Mouse (Mus musculus): ENCODE measurements at regions not wholly inside any gene's neighbourhood (a gene's known extent, or its start where the extent isn't known, plus 50 kb on each side); places are given as distances from the start of the nearest gene placed in this dataset.
"Not testable (repeated sequence)": the region's sequence is repeated elsewhere in the genome, so short reads cannot be mapped to it uniquely, and the experiment has no call there.

DNA sequence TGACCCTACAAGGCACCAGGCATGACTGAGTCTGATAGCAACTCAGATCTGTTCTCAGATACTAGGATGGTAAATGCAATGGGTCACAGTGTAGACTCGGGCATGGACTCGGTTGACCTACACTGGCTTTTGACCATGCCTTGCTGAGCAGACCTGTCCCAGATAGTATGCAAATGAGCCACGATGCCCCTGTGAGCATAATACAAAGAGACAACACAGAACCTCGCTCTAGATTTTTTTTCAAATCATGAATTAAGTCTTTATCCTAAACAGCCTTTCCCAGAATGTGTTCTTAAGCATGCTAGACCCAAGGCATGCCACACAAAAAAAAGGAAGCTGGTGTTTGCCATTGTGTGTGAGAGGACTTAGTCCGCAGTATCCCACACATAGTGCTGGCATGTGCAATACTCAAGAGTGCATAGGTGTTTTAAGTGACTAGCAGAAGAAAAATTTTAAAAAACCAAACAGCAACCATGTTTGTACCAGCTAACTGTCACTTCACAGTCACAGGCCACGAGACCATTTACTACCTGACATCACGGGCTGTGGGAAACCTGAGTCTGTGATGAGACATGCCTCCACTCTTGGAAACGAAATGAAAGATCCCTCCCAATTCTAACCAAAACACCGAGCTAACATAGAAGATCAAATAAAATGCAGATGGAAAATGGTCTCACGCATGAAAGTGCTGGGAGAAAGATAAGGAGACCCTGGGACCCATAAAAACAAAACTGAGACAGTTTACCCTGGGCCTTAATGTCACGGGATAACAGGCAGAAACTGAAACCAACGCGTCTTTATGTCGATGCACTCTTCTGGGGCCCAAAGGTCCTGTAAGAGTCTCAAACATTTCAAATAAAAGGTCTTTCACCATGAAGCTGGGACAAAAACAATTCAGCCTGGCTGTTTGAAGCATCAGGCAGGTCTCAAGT, 95.2 kb downstream of the Fasl start:
- no peak overlapping the region for H3K4me3 ChIP-seq
- ATAC-seq (ENCODE audit: insufficient number of reproducible peaks, low FRiP score, low TSS enrichment, low read depth), result no peak
- no peaks in the 10 kb centered on the region for H3K36me3 ChIP-seq
- 77% methylated on average over 14 of the region's 14 CpGs for WGBS
- no peak overlapping the region for H3K4me2 ChIP-seq
- no peak overlapping the region for H3K9ac ChIP-seq
- no peaks in the 10 kb centered on the region for H3K4me1 ChIP-seq
- H3K9me3 ChIP-seq, result no peaks in the 10 kb centered on the region
- no peaks in the 10 kb centered on the region for H3K27me3 ChIP-seq
- no peak overlapping the region for H3K27ac ChIP-seq

- Histone ChIP-seq H3K9ac (no peak overlapping the region), H3K4me2 (no peak overlapping the region), H3K4me3 (no peak overlapping the region), H3K4me1 (no peaks in the 10 kb centered on the region), H3K27me3 (no peaks in the 10 kb centered on the region), H3K27ac (no peak overlapping the region), H3K36me3 (no peaks in the 10 kb centered on the region), H3K9me3 (no peaks in the 10 kb centered on the region)
- WGBS, result 10% methylated on average over 3 of the region's 3 CpGs
- ATAC-seq (ENCODE audit: insufficient number of reproducible peaks, low FRiP score, low TSS enrichment, low read depth), result no peak
These were observed 99.3 kb downstream of the Fasl start for GRCm38 (mm10) chr1:161688946-161689345.

DNA sequence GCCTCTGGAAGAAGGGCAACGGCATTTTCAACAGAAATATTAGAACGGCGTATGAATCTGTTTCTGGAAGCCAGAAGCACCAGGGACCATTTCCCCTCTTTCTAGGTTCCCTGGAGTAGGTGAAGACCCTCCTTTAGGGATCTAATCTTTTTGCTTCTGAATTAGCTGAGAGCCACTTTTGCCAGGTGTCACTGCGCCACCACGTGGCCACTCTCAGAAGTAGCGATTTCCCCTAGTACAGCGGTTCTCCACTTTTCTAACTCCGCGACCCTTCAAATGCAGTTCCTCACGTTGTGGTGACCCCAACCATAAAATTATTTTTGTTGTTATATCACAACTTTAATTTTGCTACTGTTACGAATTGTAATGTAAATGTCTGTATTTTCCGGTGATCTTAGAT, 100.7 kb downstream of the Fasl start:
- no peaks in the 10 kb centered on the region for H3K9me3 ChIP-seq
- no peak overlapping the region for H3K27ac ChIP-seq
- no peak overlapping the region for H3K9ac ChIP-seq
- H3K4me2 ChIP-seq, result no peak overlapping the region
- no peak for ATAC-seq (ENCODE audit: insufficient number of reproducible peaks, low FRiP score, low TSS enrichment, low read depth)
- H3K36me3 ChIP-seq, result no peaks in the 10 kb centered on the region
- H3K4me1 ChIP-seq, result no peaks in the 10 kb centered on the region
- no peaks in the 10 kb centered on the region for H3K27me3 ChIP-seq
- whole genome bisulfite sequencing, result 16% methylated on average over 12 of the region's 12 CpGs
- H3K4me3 ChIP-seq, result no peak overlapping the region

GRCm38 (mm10) chr1:161680558-161680957, 107.7 kb downstream of the Fasl start:
- Histone ChIP-seq H3K9ac (no peak overlapping the region), H3K4me1 (no peaks in the 10 kb centered on the region), H3K27me3 (no peaks in the 10 kb centered on the region), H3K27ac (no peak overlapping the region; the same call in 1 of the 2 replicates), H3K4me3 (no peak overlapping the region), H3K9me3 (no peaks in the 10 kb centered on the region), H3K4me2 (no peak overlapping the region), H3K36me3 (no peaks in the 10 kb centered on the region)
- 69% methylated on average over 6 of the region's 6 CpGs for WGBS
- ATAC-seq (ENCODE audit: insufficient number of reproducible peaks, low FRiP score, low TSS enrichment, low read depth), result no peak

DNA sequence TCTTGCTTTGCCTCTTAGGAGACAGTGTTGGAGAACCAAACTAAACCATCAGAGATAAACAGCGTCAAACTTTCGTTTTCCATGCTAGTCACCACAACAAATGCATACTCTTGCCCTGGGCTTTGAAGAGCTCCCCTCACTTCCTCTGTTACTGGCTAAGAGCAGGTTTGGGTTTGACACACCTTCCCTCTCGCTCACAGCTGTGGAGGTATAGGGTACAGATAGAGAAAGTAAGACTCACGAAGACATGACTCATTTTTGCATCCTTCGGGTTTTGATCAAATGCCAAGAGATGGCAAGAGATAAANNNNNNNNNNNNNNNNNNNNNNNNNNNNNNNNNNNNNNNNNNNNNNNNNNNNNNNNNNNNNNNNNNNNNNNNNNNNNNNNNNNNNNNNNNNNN, 117.4 kb downstream of the Fasl start:
- Histone ChIP-seq H3K27me3 (no peaks in the 10 kb centered on the region), H3K27ac (no peak overlapping the region), H3K9me3 (no peaks in the 10 kb centered on the region), H3K9ac (no peak overlapping the region), H3K4me2 (no peak overlapping the region), H3K36me3 (no peaks in the 10 kb centered on the region), H3K4me1 (no peaks in the 10 kb centered on the region), H3K4me3 (no peak overlapping the region)
- no peak for ATAC-seq (ENCODE audit: insufficient number of reproducible peaks, low FRiP score, low TSS enrichment, low read depth)
- WGBS, result 80% methylated on average over 5 of the region's 5 CpGs

DNA sequence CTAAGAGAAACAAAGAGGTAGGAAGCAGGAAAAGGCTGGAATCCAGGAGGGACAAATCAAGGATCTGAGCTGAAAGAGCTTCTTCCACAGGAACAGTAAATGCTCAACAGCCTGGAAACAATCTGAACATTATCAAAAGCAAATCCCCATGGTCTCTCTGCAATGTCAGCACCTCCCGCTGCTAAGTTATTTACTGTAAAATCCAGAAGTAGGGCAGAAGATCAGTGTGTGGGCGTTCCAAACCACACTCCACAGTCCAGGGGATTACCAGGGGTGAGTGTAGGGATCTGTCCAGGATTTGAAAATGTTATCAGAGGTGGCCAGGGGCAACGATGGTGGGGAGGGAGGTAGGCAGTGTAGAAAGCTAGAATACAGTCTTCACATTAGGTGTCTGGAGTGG, 124.0 kb downstream of the Fasl start:
- no peak overlapping the region for H3K9ac ChIP-seq
- WGBS, result 56% methylated on average over 3 of the region's 3 CpGs
- H3K4me1 ChIP-seq, result no peaks in the 10 kb centered on the region
- no peak overlapping the region for H3K27ac ChIP-seq
- H3K4me3 ChIP-seq, result no peak overlapping the region
- no peak for ATAC-seq (ENCODE audit: insufficient number of reproducible peaks, low FRiP score, low TSS enrichment, low read depth)
- H3K36me3 ChIP-seq, result no peaks in the 10 kb centered on the region
- H3K9me3 ChIP-seq, result no peaks in the 10 kb centered on the region
- H3K4me2 ChIP-seq, result no peak overlapping the region
- H3K27me3 ChIP-seq, result no peaks in the 10 kb centered on the region

DNA sequence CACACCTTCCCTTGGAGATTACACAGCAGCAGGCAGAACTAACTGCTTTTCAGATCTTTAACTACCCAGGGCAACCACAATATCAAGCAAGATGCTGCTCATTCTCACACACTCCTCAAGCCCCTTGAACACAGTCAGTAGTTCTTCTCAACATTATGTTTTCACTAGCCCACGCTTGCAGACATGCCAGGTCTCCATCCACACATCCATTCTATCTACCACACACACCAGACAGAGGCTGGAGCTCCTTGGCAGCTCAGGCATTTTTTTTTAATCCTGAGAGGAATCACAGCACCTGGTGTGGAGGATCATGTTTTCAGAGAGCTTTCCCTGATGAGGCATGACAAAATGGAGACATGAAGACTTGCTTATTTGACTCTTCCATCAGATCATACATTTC, 124.9 kb downstream of the Fasl start:
- WGBS, result 75% methylated on average over 1 of the region's 1 CpGs
- H3K4me3 ChIP-seq, result no peak overlapping the region
- H3K27ac ChIP-seq, result no peak overlapping the region
- H3K9ac ChIP-seq, result no peak overlapping the region
- ATAC-seq (ENCODE audit: insufficient number of reproducible peaks, low FRiP score, low TSS enrichment, low read depth), result no peak
- H3K4me2 ChIP-seq, result no peak overlapping the region
- H3K27me3 ChIP-seq, result no peaks in the 10 kb centered on the region
- no peaks in the 10 kb centered on the region for H3K4me1 ChIP-seq
- H3K36me3 ChIP-seq, result no peaks in the 10 kb centered on the region
- no peaks in the 10 kb centered on the region for H3K9me3 ChIP-seq

DNA sequence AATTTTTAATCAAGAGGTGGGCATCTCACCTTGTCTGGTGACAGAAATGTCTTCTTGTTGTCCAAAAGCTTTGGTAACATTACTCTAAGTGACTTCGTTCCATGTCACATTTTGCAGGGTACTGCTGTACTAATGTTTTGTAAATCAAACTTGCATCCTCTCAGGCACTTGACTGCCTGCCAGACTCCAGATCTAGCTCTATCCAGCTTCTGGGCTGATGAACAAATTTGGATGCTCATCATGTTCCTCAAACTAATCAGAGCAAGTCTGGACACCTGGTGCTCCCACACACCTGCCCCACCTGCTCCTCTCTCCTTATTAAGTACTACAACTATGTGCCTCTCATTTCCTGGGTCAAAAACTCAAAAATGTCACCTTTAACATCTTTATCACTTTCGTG, 126.1 kb downstream of the Fasl start:
- no peak overlapping the region for H3K9ac ChIP-seq
- H3K27ac ChIP-seq, result no peak overlapping the region
- ATAC-seq (ENCODE audit: insufficient number of reproducible peaks, low FRiP score, low TSS enrichment, low read depth), result no peak
- no peaks in the 10 kb centered on the region for H3K36me3 ChIP-seq
- H3K9me3 ChIP-seq, result no peaks in the 10 kb centered on the region
- no peak overlapping the region for H3K4me2 ChIP-seq
- H3K4me1 ChIP-seq, result no peaks in the 10 kb centered on the region
- no peak overlapping the region for H3K4me3 ChIP-seq
- H3K27me3 ChIP-seq, result no peaks in the 10 kb centered on the region
- WGBS, result 76% methylated on average over 2 of the region's 2 CpGs

DNA sequence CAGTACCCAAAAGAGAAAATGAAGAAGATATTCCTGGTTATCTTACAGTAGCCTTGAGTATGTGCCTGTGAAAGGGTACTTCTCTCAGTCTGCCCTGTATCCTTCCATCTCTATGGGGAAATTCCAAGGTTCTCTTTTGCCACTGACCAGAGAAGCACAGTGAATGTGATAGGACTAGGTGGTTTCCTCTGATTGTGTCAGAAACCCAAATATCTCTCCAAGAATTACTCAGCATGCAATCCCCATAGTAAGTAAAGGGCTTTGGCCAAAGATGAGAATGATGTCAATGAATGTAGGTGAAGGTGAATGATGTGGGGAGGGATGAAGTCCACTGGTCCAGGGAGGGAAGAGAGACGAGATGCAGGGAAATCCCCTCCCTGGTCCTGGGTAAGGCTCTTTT, 130.8 kb downstream of the Fasl start:
- Histone ChIP-seq H3K27ac (no peak overlapping the region), H3K4me3 (no peak overlapping the region), H3K9me3 (no peaks in the 10 kb centered on the region), H3K36me3 (no peaks in the 10 kb centered on the region), H3K27me3 (no peaks in the 10 kb centered on the region), H3K4me2 (no peak overlapping the region), H3K4me1 (no peaks in the 10 kb centered on the region), H3K9ac (no peak overlapping the region)
- WGBS, result 76% methylated on average over 1 of the region's 1 CpGs
- no peak for ATAC-seq (ENCODE audit: insufficient number of reproducible peaks, low FRiP score, low TSS enrichment, low read depth)

- Histone ChIP-seq H3K27ac (no peak overlapping the region), H3K9ac (no peak overlapping the region), H3K4me1 (no peaks in the 10 kb centered on the region), H3K4me2 (no peak overlapping the region), H3K27me3 (no peaks in the 10 kb centered on the region), H3K9me3 (no peaks in the 10 kb centered on the region), H3K36me3 (no peaks in the 10 kb centered on the region), H3K4me3 (no peak overlapping the region)
- 63% methylated on average over 2 of the region's 2 CpGs for WGBS
- no peak for ATAC-seq (ENCODE audit: insufficient number of reproducible peaks, low FRiP score, low TSS enrichment, low read depth)
These were observed 138.9 kb downstream of the Fasl start for GRCm38 (mm10) chr1:161649387-161649786.

- H3K27ac ChIP-seq, result no peak overlapping the region
- no peaks in the 10 kb centered on the region for H3K9me3 ChIP-seq
- no peaks in the 10 kb centered on the region for H3K36me3 ChIP-seq
- H3K4me2 ChIP-seq, result no peak overlapping the region
- no peaks in the 10 kb centered on the region for H3K27me3 ChIP-seq
- no peak overlapping the region for H3K4me3 ChIP-seq
- 76% methylated on average over 5 of the region's 5 CpGs for WGBS
- H3K4me1 ChIP-seq, result no peaks in the 10 kb centered on the region
- no peak for ATAC-seq (ENCODE audit: insufficient number of reproducible peaks, low FRiP score, low TSS enrichment, low read depth)
- H3K9ac ChIP-seq, result no peak overlapping the region
These were observed 137.6 kb downstream of the Tnfsf18 start for GRCm38 (mm10) chr1:161632098-161632497.

- no peak for ATAC-seq (ENCODE audit: insufficient number of reproducible peaks, low FRiP score, low TSS enrichment, low read depth)
- H3K4me3 ChIP-seq, result no peak overlapping the region
- no peaks in the 10 kb centered on the region for H3K4me1 ChIP-seq
- no peaks in the 10 kb centered on the region for H3K27me3 ChIP-seq
- H3K9ac ChIP-seq, result no peak overlapping the region
- no peaks in the 10 kb centered on the region for H3K36me3 ChIP-seq
- H3K27ac ChIP-seq, result no peak overlapping the region
- no peaks in the 10 kb centered on the region for H3K9me3 ChIP-seq
- H3K4me2 ChIP-seq, result no peak overlapping the region
- 61% methylated on average over 6 of the region's 6 CpGs for WGBS
These were observed 126.8 kb downstream of the Tnfsf18 start for GRCm38 (mm10) chr1:161621291-161621690.

DNA sequence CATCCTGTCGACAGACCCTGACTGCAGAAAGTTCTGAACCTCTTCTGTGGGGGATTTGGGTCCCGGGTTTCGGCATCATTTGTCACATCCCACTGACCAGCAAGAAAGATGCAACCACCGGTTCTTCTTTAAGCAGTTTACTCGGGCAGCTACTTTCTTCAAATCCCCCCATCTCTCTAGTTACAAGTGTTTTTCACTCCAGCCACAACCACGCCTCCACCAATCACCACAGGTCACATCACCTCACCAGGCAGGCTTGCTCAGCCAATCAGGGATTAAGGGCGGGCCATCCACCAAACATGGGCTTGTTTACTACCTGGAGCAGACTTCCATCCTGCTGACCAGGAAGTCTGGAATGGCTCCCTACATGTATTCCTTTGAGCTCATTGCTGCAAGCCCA, 119.6 kb downstream of the Tnfsf18 start:
- H3K27ac ChIP-seq; H3K9me3 ChIP-seq; H3K9ac ChIP-seq; H3K4me2 ChIP-seq; H3K27me3 ChIP-seq; ATAC-seq (ENCODE audit: insufficient number of reproducible peaks, low FRiP score, low TSS enrichment, low read depth); H3K4me3 ChIP-seq; H3K36me3 ChIP-seq; H3K4me1 ChIP-seq: not testable (repeated sequence)
- WGBS, result 93% methylated on average over 7 of the region's 7 CpGs

Measured in limb, embryonic 15.5 days (tissue).